Comparison of ENCODE assay signal across 16 mouse cellular contexts in the genomic region with DNA sequence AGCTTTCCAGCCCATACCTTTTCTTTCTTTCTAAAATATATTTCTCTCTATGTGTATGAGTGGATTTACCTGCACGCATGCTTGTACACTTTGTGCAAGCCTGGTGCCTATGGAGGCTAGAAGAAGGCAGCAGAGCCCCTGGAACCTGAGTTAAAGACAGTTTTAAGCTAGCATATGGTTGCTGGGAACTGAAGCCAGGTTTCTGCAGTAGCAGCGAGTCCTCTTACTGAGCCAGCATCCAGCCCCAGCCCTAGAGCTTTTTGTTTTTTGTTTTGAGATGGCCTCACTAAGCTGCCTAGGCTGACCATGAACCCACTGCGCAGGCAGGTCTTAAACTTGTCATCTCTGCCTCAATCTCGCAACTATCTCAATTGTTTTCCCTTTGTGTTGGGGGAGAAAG.
"Had no signal": no experiment of that assay in that cellular context is flagged by ENCODE, and none has a peak within 500 bp of the region (broad histone marks: within the 10 kb centered on the region; RNA-seq: fewer than 3 reads in every experiment).

No protein-coding gene starts in this region.

- H3K4me1 ChIP-seq: limb, embryonic 13.5 days; midbrain, embryonic 10.5 days; neural tube, embryonic 15.5 days; stomach, embryonic 15.5 days had no signal

- H3K4me3 ChIP-seq: limb, embryonic 13.5 days; midbrain, embryonic 10.5 days; myocyte; neural tube, embryonic 15.5 days; stomach, embryonic 15.5 days had no signal

- DNase-seq: kidney, adult 8-10 months; kidney, postnatal 25 days; left cerebral cortex, postnatal 4 days; lung, adult 18-20 months; lung, postnatal 10 days; lung, postnatal 4 days; midbrain, embryonic 14.5 days; retina, postnatal 1 day; right cerebral cortex, postnatal 14 days; thymus, adult 2 months; thymus, postnatal 25 days had no signal
